Mouse (Mus musculus) G1E (cell line): ENCODE data around the gene Krtap8-1.

ENCODE experiments used
- CTCF ChIP-seq: IDR thresholded peaks from 2 replicates; pipeline ENCODE4 v1.5.1; 2012; ENCODE audit warnings: low read depth, low read length, inconsistent platforms, mixed read lengths
- GATA1 ChIP-seq: IDR thresholded peaks from 2 replicates; pipeline ENCODE4 v1.6.1; 2012; ENCODE audit warnings: borderline replicate concordance, low read length, inconsistent platforms, mixed read lengths
- POLR2AphosphoS5 ChIP-seq: IDR thresholded peaks from 2 replicates; pipeline ENCODE4 v1.6.1; 2012; ENCODE audit warnings: low read depth, low read length, inconsistent platforms; ENCODE audit not compliant: insufficient replicate concordance
- TAL1 ChIP-seq: conservative IDR thresholded peaks from 2 replicates; pipeline ENCODE4 v1.6.1; 2012; ENCODE audit warnings: low read depth, low read length, inconsistent platforms, mixed read lengths

GRCm38 (mm10) chr16:89529846-89530245, 42.1 kb upstream of the Krtap8-1 start:
- TF ChIP-seq CTCF (no peak), TAL1 (no peak), GATA1 (no peak), POLR2AphosphoS5 (no peak)
